Mouse (Mus musculus): ENCODE data around the gene Arpc1b.
"Not testable (repeated sequence)": the region's sequence is repeated elsewhere in the genome, so short reads cannot be mapped to it uniquely, and the experiment has no call there.

Gene Arpc1b

GRCm38 (mm10) chr5:145116316-145116715 lies 2.3 kb downstream of the Arpc1b start:
- TF ChIP-seq POU5F1 (IDR thresholded peaks at IDR 0.05; ENCODE audit: borderline replicate concordance, low read length): no peak
- TF ChIP-seq CTCF (conservative IDR thresholded peaks at IDR 0.05; ENCODE audit: low read length): no peak
- no peak for TF ChIP-seq NANOG (IDR thresholded peaks at IDR 0.05; ENCODE audit: borderline replicate concordance, low read length)
- H3K4me1 ChIP-seq (replicated peaks; ENCODE audit: low read depth, low read length): peaks cover 69% of the 10 kb centered on the region
- peaks cover 13% of the 10 kb centered on the region for H3K36me3 ChIP-seq (ENCODE audit: insufficient read depth, low read length)
- no peak overlapping the region; the same call in 1 of the 2 replicates for H3K4me3 ChIP-seq (replicated peaks; ENCODE audit: low read length)
- no peaks in the 10 kb centered on the region for H3K9me3 ChIP-seq (ENCODE audit: low read length)
- H3K27me3 ChIP-seq (ENCODE audit: insufficient read depth, low read length): peaks cover 9% of the 10 kb centered on the region

GRCm38 (mm10) chr5:145116916-145117315 lies 2.9 kb downstream of the Arpc1b start:
- Histone ChIP-seq H3K27me3 (ENCODE audit: insufficient read depth, low read length) (peaks cover 9% of the 10 kb centered on the region), H3K4me1 (replicated peaks; ENCODE audit: low read depth, low read length) (peaks cover 74% of the 10 kb centered on the region), H3K9me3 (ENCODE audit: low read length) (no peaks in the 10 kb centered on the region), H3K4me3 (replicated peaks; ENCODE audit: low read length) (peak overlapping the region; percentile 7; the same call in 1 of the 2 replicates), H3K36me3 (ENCODE audit: insufficient read depth, low read length) (peaks cover 19% of the 10 kb centered on the region)
- TF ChIP-seq CTCF (conservative IDR thresholded peaks at IDR 0.05; ENCODE audit: low read length) (peak; percentile 82), POU5F1 (IDR thresholded peaks at IDR 0.05; ENCODE audit: borderline replicate concordance, low read length) (no peak), NANOG (IDR thresholded peaks at IDR 0.05; ENCODE audit: borderline replicate concordance, low read length) (no peak)

GRCm38 (mm10) chr5:145118005-145118404 lies 4.0 kb downstream of the Arpc1b start:
- Histone ChIP-seq H3K36me3 (ENCODE audit: insufficient read depth, low read length) (peaks cover 30% of the 10 kb centered on the region), H3K4me3 (replicated peaks; ENCODE audit: low read length) (no peak overlapping the region), H3K4me1 (replicated peaks; ENCODE audit: low read depth, low read length) (peaks cover 74% of the 10 kb centered on the region), H3K27me3 (ENCODE audit: insufficient read depth, low read length) (peaks cover 9% of the 10 kb centered on the region), H3K9me3 (ENCODE audit: low read length) (no peaks in the 10 kb centered on the region)
- TF ChIP-seq CTCF (conservative IDR thresholded peaks at IDR 0.05; ENCODE audit: low read length) (no peak), POU5F1 (IDR thresholded peaks at IDR 0.05; ENCODE audit: borderline replicate concordance, low read length) (no peak), NANOG (IDR thresholded peaks at IDR 0.05; ENCODE audit: borderline replicate concordance, low read length) (no peak)

- no peak overlapping the region for H3K4me3 ChIP-seq (replicated peaks; ENCODE audit: low read length)
- no peaks in the 10 kb centered on the region; the same call in 1 of the 2 replicates for H3K9me3 ChIP-seq (ENCODE audit: low read length)
- no peak for TF ChIP-seq NANOG (IDR thresholded peaks at IDR 0.05; ENCODE audit: borderline replicate concordance, low read length)
- TF ChIP-seq POU5F1 (IDR thresholded peaks at IDR 0.05; ENCODE audit: borderline replicate concordance, low read length): no peak
- no peak for TF ChIP-seq CTCF (conservative IDR thresholded peaks at IDR 0.05; ENCODE audit: low read length)
- H3K27me3 ChIP-seq (ENCODE audit: insufficient read depth, low read length): peaks cover 9% of the 10 kb centered on the region
- H3K36me3 ChIP-seq (ENCODE audit: insufficient read depth, low read length): peaks cover 35% of the 10 kb centered on the region
- H3K4me1 ChIP-seq (replicated peaks; ENCODE audit: low read depth, low read length): peaks cover 76% of the 10 kb centered on the region
These were observed 4.4 kb downstream of the Arpc1b start for GRCm38 (mm10) chr5:145118461-145118860.

GRCm38 (mm10) chr5:145119385-145119784 lies 5.4 kb downstream of the Arpc1b start:
- H3K4me1 ChIP-seq (replicated peaks; ENCODE audit: low read depth, low read length): peaks cover 76% of the 10 kb centered on the region
- H3K36me3 ChIP-seq (ENCODE audit: insufficient read depth, low read length): peaks cover 44% of the 10 kb centered on the region
- no peak overlapping the region for H3K4me3 ChIP-seq (replicated peaks; ENCODE audit: low read length)
- H3K27me3 ChIP-seq (ENCODE audit: insufficient read depth, low read length): peaks cover 5% of the 10 kb centered on the region
- H3K9me3 ChIP-seq (ENCODE audit: low read length): no peaks in the 10 kb centered on the region; the same call in 1 of the 2 replicates
- TF ChIP-seq POU5F1 (IDR thresholded peaks at IDR 0.05; ENCODE audit: borderline replicate concordance, low read length) (no peak), CTCF (conservative IDR thresholded peaks at IDR 0.05; ENCODE audit: low read length) (peak; percentile 78), NANOG (IDR thresholded peaks at IDR 0.05; ENCODE audit: borderline replicate concordance, low read length) (no peak)

GRCm38 (mm10) chr5:145120921-145121320 lies 6.9 kb downstream of the Arpc1b start:
- Histone ChIP-seq H3K4me3 (replicated peaks; ENCODE audit: low read length) (no peak overlapping the region), H3K36me3 (ENCODE audit: insufficient read depth, low read length) (peaks cover 59% of the 10 kb centered on the region), H3K27me3 (ENCODE audit: insufficient read depth, low read length) (no peaks in the 10 kb centered on the region), H3K9me3 (ENCODE audit: low read length) (no peaks in the 10 kb centered on the region; the same call in 1 of the 2 replicates), H3K4me1 (replicated peaks; ENCODE audit: low read depth, low read length) (peaks cover 79% of the 10 kb centered on the region)
- TF ChIP-seq NANOG (IDR thresholded peaks at IDR 0.05; ENCODE audit: borderline replicate concordance, low read length) (no peak), POU5F1 (IDR thresholded peaks at IDR 0.05; ENCODE audit: borderline replicate concordance, low read length) (no peak), CTCF (conservative IDR thresholded peaks at IDR 0.05; ENCODE audit: low read length) (no peak)

GRCm38 (mm10) chr5:145123396-145123795 lies 9.4 kb downstream of the Arpc1b start:
- H3K4me3 ChIP-seq (replicated peaks; ENCODE audit: low read length): no peak overlapping the region
- TF ChIP-seq NANOG (IDR thresholded peaks at IDR 0.05; ENCODE audit: borderline replicate concordance, low read length): no peak
- TF ChIP-seq POU5F1 (IDR thresholded peaks at IDR 0.05; ENCODE audit: borderline replicate concordance, low read length): no peak
- no peak for TF ChIP-seq CTCF (conservative IDR thresholded peaks at IDR 0.05; ENCODE audit: low read length)
- H3K4me1 ChIP-seq (replicated peaks; ENCODE audit: low read depth, low read length): peaks cover 75% of the 10 kb centered on the region
- H3K27me3 ChIP-seq (ENCODE audit: insufficient read depth, low read length): no peaks in the 10 kb centered on the region
- H3K36me3 ChIP-seq (ENCODE audit: insufficient read depth, low read length): peaks cover 83% of the 10 kb centered on the region
- no peaks in the 10 kb centered on the region; the same call in 1 of the 2 replicates for H3K9me3 ChIP-seq (ENCODE audit: low read length)

- TF ChIP-seq POU5F1 (IDR thresholded peaks at IDR 0.05; ENCODE audit: borderline replicate concordance, low read length) (no peak), CTCF (conservative IDR thresholded peaks at IDR 0.05; ENCODE audit: low read length) (no peak), NANOG (IDR thresholded peaks at IDR 0.05; ENCODE audit: borderline replicate concordance, low read length) (no peak)
- H3K36me3 ChIP-seq (ENCODE audit: insufficient read depth, low read length): peaks cover 100% of the 10 kb centered on the region
These were observed 12.6 kb downstream of the Arpc1b start for GRCm38 (mm10) chr5:145126580-145126979.

GRCm38 (mm10) chr5:145129124-145129523 lies 15.1 kb downstream of the Arpc1b start:
- H3K9me3 ChIP-seq (ENCODE audit: low read length): no peaks in the 10 kb centered on the region
- H3K4me3 ChIP-seq (replicated peaks; ENCODE audit: low read length): no peak overlapping the region
- H3K36me3 ChIP-seq (ENCODE audit: insufficient read depth, low read length): peaks cover 100% of the 10 kb centered on the region
- H3K4me1 ChIP-seq (replicated peaks; ENCODE audit: low read depth, low read length): peaks cover 80% of the 10 kb centered on the region
- no peaks in the 10 kb centered on the region for H3K27me3 ChIP-seq (ENCODE audit: insufficient read depth, low read length)
- TF ChIP-seq POU5F1 (IDR thresholded peaks at IDR 0.05; ENCODE audit: borderline replicate concordance, low read length) (no peak), CTCF (conservative IDR thresholded peaks at IDR 0.05; ENCODE audit: low read length) (no peak), NANOG (IDR thresholded peaks at IDR 0.05; ENCODE audit: borderline replicate concordance, low read length) (no peak)

More at GRCm38 (mm10) chr5:145126580-145126979, 12.6 kb downstream of the Arpc1b start:
- Histone ChIP-seq H3K27me3 (ENCODE audit: insufficient read depth, low read length) (no peaks in the 10 kb centered on the region), H3K9me3 (ENCODE audit: low read length) (no peaks in the 10 kb centered on the region; the same call in 1 of the 2 replicates), H3K4me1 (replicated peaks; ENCODE audit: low read depth, low read length) (peaks cover 73% of the 10 kb centered on the region), H3K4me3 (replicated peaks; ENCODE audit: low read length) (no peak overlapping the region)

GRCm38 (mm10) chr5:145129773-145130172 lies 15.8 kb downstream of the Arpc1b start:
- not testable (repeated sequence) for H3K4me3 ChIP-seq (replicated peaks; ENCODE audit: low read length); H3K9me3 ChIP-seq (ENCODE audit: low read length); H3K27me3 ChIP-seq (ENCODE audit: insufficient read depth, low read length)
- Histone ChIP-seq H3K4me1 (replicated peaks; ENCODE audit: low read depth, low read length) (peaks cover 83% of the 10 kb centered on the region), H3K36me3 (ENCODE audit: insufficient read depth, low read length) (peaks cover 100% of the 10 kb centered on the region)
